ENCODE assay signal across 7 mouse cellular contexts in genomic region chr7:100855795-100856573, GRCm38 (mm10). TPM values are rescaled to one million over a fixed set of nuclear protein-coding genes. Genes with fewer than 3 reads are reported as not detected.
A peak's percentile ranks its signal among the peaks of the same experiment; 100 is the strongest.
DNase-seq lines count a peak whose midpoint lies in the region; ATAC-seq and TF ChIP-seq lines count a peak whose summit lies in the region.

No protein-coding gene starts in this region.

- no peaks in the 10 kb centered on the region for H3K9me3 ChIP-seq in kidney, postnatal 0 days (replicated peaks; ENCODE audit: low read length)
- no peaks in the 10 kb centered on the region for H3K9me3 ChIP-seq in hindbrain, embryonic 12.5 days (replicated peaks)

- whole genome bisulfite sequencing in kidney, postnatal 0 days = 53% methylated on average over 5 of the region's 5 CpGs
- WGBS in hindbrain, embryonic 12.5 days = 71% methylated on average over 5 of the region's 5 CpGs

- peak overlapping the region; percentile 10; the same call in 1 of the 2 replicates for H3K4me2 ChIP-seq in kidney, postnatal 0 days (ENCODE audit: low read length)
- no peak overlapping the region for H3K4me2 ChIP-seq in hindbrain, embryonic 12.5 days (replicated peaks)

- H3K9ac ChIP-seq in kidney, postnatal 0 days (ENCODE audit: low read depth, low read length) = no peak overlapping the region
- H3K9ac ChIP-seq in hindbrain, embryonic 12.5 days = no peak overlapping the region

- H3K4me1 ChIP-seq in kidney, postnatal 0 days (replicated peaks; ENCODE audit: insufficient read depth, low read length) = peaks cover 21% of the 10 kb centered on the region
- H3K4me1 ChIP-seq in hindbrain, embryonic 12.5 days = peaks cover 30% of the 10 kb centered on the region

- H3K27ac ChIP-seq in kidney, postnatal 0 days = peak overlapping the region; percentile 70
- H3K27ac ChIP-seq in hindbrain, embryonic 12.5 days = no peak overlapping the region

- H3K27me3 ChIP-seq in kidney, postnatal 0 days (ENCODE audit: insufficient read depth, low read length) = no peaks in the 10 kb centered on the region
- no peaks in the 10 kb centered on the region for H3K27me3 ChIP-seq in hindbrain, embryonic 12.5 days

- DNase-seq in Muller cell, postnatal 12 days (ENCODE audit: inconsistent ontology term) = peak; percentile 31
- DNase-seq in kidney, postnatal 0 days (ENCODE audit: low spot score) = peak; percentile 79
- DNase-seq in lung, postnatal 36 days = peak; percentile 83
- DNase-seq in thymus, postnatal 36 days = peak; percentile 77 to 81
- DNase-seq in layer of hippocampus, adult 8-10 months (ENCODE audit: low spot score in 2 of 2) = no peak

- ATAC-seq in CD4-positive, CD25-positive, alpha-beta regulatory T cell, adult 4 months = peak; percentile 92
- ATAC-seq in kidney, postnatal 0 days (replicated peaks; ENCODE audit: low FRiP score, low read depth) = no peak
- ATAC-seq in hindbrain, embryonic 12.5 days (ENCODE audit: low FRiP score) = no peak

- no peak overlapping the region for H3K4me3 ChIP-seq in kidney, postnatal 0 days (replicated peaks; ENCODE audit: low read depth, low read length)
- no peak overlapping the region for H3K4me3 ChIP-seq in hindbrain, embryonic 12.5 days

- TF ChIP-seq CTCF in kidney, postnatal 0 days (IDR thresholded peaks at IDR 0.05; ENCODE audit: low read depth) = no peak

- H3K36me3 ChIP-seq in kidney, postnatal 0 days (ENCODE audit: insufficient read depth, low read length) = no peaks in the 10 kb centered on the region
- H3K36me3 ChIP-seq in hindbrain, embryonic 12.5 days = no peaks in the 10 kb centered on the region

RNA-seq across cellular contexts. Expression of gene Relt, which starts 7.3 kb away (rescaled TPM):
- 10 to 100 TPM; 16.4 to 24.4 TPM for polyA plus RNA-seq in CD4-positive, CD25-positive, alpha-beta regulatory T cell, adult 4 months (2017; shearing (Covaris generic))
- polyA plus RNA-seq in kidney, postnatal 0 days (2015; fragmentation: Nextera tagmentation; extraction: Ambion mirVana) = 2.1 and 2.3 TPM in 2 replicates
- total RNA-seq in layer of hippocampus, adult 8-10 months (2022) = 10 to 100 TPM; 11.6 to 14.1 (median 12.8) TPM
- polyA plus RNA-seq in hindbrain, embryonic 12.5 days (2016; fragmentation: Nextera tagmentation; extraction: Ambion mirVana) = 3.6 and 4.5 TPM in 2 replicates

Comparison
In these comparisons a context has a peak if more than half of its experiments do, and no peak if none do; other contexts are left out.
1. DNase-seq: peak in Muller cell, postnatal 12 days (single experiment), kidney, postnatal 0 days (single experiment), lung, postnatal 36 days (single experiment) and thymus, postnatal 36 days (2 of 2); none in layer of hippocampus, adult 8-10 months (0 of 2).